Mouse (Mus musculus): ENCODE measurements at regions not wholly inside any gene's neighbourhood (a gene's known extent, or its start where the extent isn't known, plus 50 kb on each side); places are given as distances from the start of the nearest gene placed in this dataset.
A peak's percentile ranks its signal among the peaks of the same experiment; 100 is the strongest.

DNA sequence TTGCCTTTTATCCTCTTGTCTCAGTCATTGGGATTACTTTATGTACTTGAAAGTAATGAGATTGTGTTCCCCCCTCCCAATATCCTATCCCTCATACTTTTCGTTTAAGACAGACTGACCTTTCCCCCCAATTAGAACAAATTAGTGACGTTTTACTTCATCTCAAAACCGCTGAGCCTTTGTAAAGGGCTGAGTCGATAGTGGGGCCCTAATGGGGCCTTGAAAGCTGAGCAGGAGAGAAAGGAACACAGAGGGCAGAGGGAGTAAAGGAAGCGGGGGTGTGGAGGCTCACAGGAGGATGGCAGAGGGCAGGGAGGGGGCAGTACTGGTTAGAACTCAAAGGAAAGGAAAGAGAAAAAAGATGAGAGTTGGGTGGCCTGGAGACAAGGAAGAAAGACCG, 58.9 kb upstream of the Gm15294 start:
- 15% methylated on average over 6 of the region's 6 CpGs for WGBS
- no peaks in the 10 kb centered on the region for H3K9me3 ChIP-seq (replicated peaks)
- H3K9ac ChIP-seq: no peak overlapping the region
- no peak overlapping the region for H3K27ac ChIP-seq
- H3K27me3 ChIP-seq: peaks cover 8% of the 10 kb centered on the region; the same call in 1 of the 2 replicates
- no peak overlapping the region for H3K4me2 ChIP-seq
- ATAC-seq: peak; percentile 27; the same call in 1 of the 2 replicates
- H3K4me3 ChIP-seq: no peak overlapping the region
- H3K4me1 ChIP-seq: no peaks in the 10 kb centered on the region
- H3K36me3 ChIP-seq (ENCODE audit: poor library complexity, severe bottlenecking): no peaks in the 10 kb centered on the region

Data from forebrain, embryonic 13.5 days (tissue).